Comparison of ENCODE assay signal across 8 mouse cellular contexts in genomic region chr2:35507191-35507511, GRCm38 (mm10). TPM values are rescaled to one million over a fixed set of nuclear protein-coding genes. Genes with fewer than 3 reads are reported as not detected.
DNase-seq lines count a peak whose midpoint lies in the region; ATAC-seq lines count a peak whose summit lies in the region.

No protein-coding gene starts in this region.

- DNase-seq in frontal cortex, postnatal 25 days (ENCODE audit: low spot score in 2 of 2), result no peak
- DNase-seq in ES-CJ7 (ENCODE audit: low read depth, low spot score) (peak; percentile 96), liver (peak; percentile 79)
- peak; percentile 37 for DNase-seq in forelimb bud, embryonic 11.5 days (ENCODE audit: low read depth, low spot score)
- DNase-seq in spleen, postnatal 36 days (ENCODE audit: low spot score in 2 of 2), result peak; percentile 54 to 60
- DNase-seq in testis, postnatal 14 days (ENCODE audit: low spot score), result no peak
- no peak for DNase-seq in adrenal gland, postnatal 10 days

- ATAC-seq in frontal cortex, adult (ENCODE audit: low TSS enrichment), result peak; percentile 63; the same call in 1 of the 2 replicates

RNA-seq across cellular contexts. Expression of gene Ggta1, which starts 44.1 kb away (rescaled TPM):
- total RNA-seq in adrenal gland, postnatal 10 days (2021), result 10 to 100 TPM; 15.1 to 16.5 TPM

RNA-seq across cellular contexts. Expression of gene Dab2ip, which starts 50.9 kb away (rescaled TPM):
- total RNA-seq in adrenal gland, postnatal 10 days (2021), result 10 to 100 TPM; 55.2 to 69.6 TPM

Comparison
In these comparisons a context has a peak if more than half of its experiments do, and no peak if none do; other contexts are left out.
1. DNase-seq: peak in ES-CJ7 (single experiment), forelimb bud, embryonic 11.5 days (single experiment), liver (single experiment) and spleen, postnatal 36 days (2 of 2); none in frontal cortex, postnatal 25 days (0 of 2), testis, postnatal 14 days (single experiment) and adrenal gland, postnatal 10 days (single experiment).